Mouse (Mus musculus): Measurements from ENCODE around the gene Large2. TPM values are rescaled to one million over a fixed set of nuclear protein-coding genes. Genes with fewer than 3 reads are reported as not detected.

Large2 gene
- polyA plus RNA-seq, 1 experiment from 2014 or later, result 6.6 TPM

GRCm38 (mm10) chr2:92381161-92381560, 6.5 kb upstream of the Large2 start:
- H3K36me3 ChIP-seq (replicated peaks; ENCODE audit: control insufficient read depth, insufficient read depth, low read depth, low read length), result peaks cover 4% of the 10 kb centered on the region; the same call in 1 of the 2 replicates
- no peak for ATAC-seq (replicated peaks; ENCODE audit: insufficient number of reproducible peaks, low FRiP score, low TSS enrichment, low read depth)
- WGBS, result 88% methylated on average over 5 of the region's 5 CpGs

GRCm38 (mm10) chr2:92380495-92381050, 5.9 kb upstream of the Large2 start:
- Histone ChIP-seq H3K27me3 (ENCODE audit: control insufficient read depth, insufficient read depth, low read length) (no peaks in the 10 kb centered on the region), H3K36me3 (replicated peaks; ENCODE audit: control insufficient read depth, insufficient read depth, low read depth, low read length) (peaks cover 4% of the 10 kb centered on the region; the same call in 1 of the 2 replicates), H3K27ac (replicated peaks; ENCODE audit: low read depth, low read length) (no peak overlapping the region), H3K9ac (replicated peaks; ENCODE audit: low read length) (no peak overlapping the region), H3K4me2 (ENCODE audit: low read depth, low read length) (no peak overlapping the region), H3K4me1 (ENCODE audit: control insufficient read depth, insufficient read depth, low read length) (peaks cover 3% of the 10 kb centered on the region; the same call in 1 of the 2 replicates), H3K4me3 (ENCODE audit: low read depth, low read length) (no peak overlapping the region), H3K9me3 (replicated peaks; ENCODE audit: control insufficient read depth, low read length) (no peaks in the 10 kb centered on the region)
- ATAC-seq (replicated peaks; ENCODE audit: insufficient number of reproducible peaks, low FRiP score, low TSS enrichment, low read depth) (no peak), DNase-seq (ENCODE audit: low spot score) (no peak)
- WGBS, result 75% methylated on average over 6 of the region's 6 CpGs

More at GRCm38 (mm10) chr2:92381161-92381560, 6.5 kb upstream of the Large2 start:
- Histone ChIP-seq H3K4me1 (ENCODE audit: control insufficient read depth, insufficient read depth, low read length) (peaks cover 2% of the 10 kb centered on the region; the same call in 1 of the 2 replicates), H3K4me3 (ENCODE audit: low read depth, low read length) (no peak overlapping the region), H3K27me3 (ENCODE audit: control insufficient read depth, insufficient read depth, low read length) (no peaks in the 10 kb centered on the region), H3K9me3 (replicated peaks; ENCODE audit: control insufficient read depth, low read length) (no peaks in the 10 kb centered on the region), H3K9ac (replicated peaks; ENCODE audit: low read length) (no peak overlapping the region), H3K27ac (replicated peaks; ENCODE audit: low read depth, low read length) (no peak overlapping the region), H3K4me2 (ENCODE audit: low read depth, low read length) (no peak overlapping the region)
- no peak for DNase-seq (ENCODE audit: low spot score)

- WGBS, result 76% methylated on average over 17 of the region's 17 CpGs
- Histone ChIP-seq H3K9me3 (replicated peaks; ENCODE audit: control insufficient read depth, low read length) (no peaks in the 10 kb centered on the region), H3K36me3 (replicated peaks; ENCODE audit: control insufficient read depth, insufficient read depth, low read depth, low read length) (peaks cover 2% of the 10 kb centered on the region; the same call in 1 of the 2 replicates), H3K4me2 (ENCODE audit: low read depth, low read length) (no peak overlapping the region), H3K4me3 (ENCODE audit: low read depth, low read length) (no peak overlapping the region), H3K9ac (replicated peaks; ENCODE audit: low read length) (no peak overlapping the region), H3K4me1 (ENCODE audit: control insufficient read depth, insufficient read depth, low read length) (peaks cover 3% of the 10 kb centered on the region; the same call in 1 of the 2 replicates), H3K27ac (replicated peaks; ENCODE audit: low read depth, low read length) (no peak overlapping the region), H3K27me3 (ENCODE audit: control insufficient read depth, insufficient read depth, low read length) (no peaks in the 10 kb centered on the region)
- ATAC-seq (replicated peaks; ENCODE audit: insufficient number of reproducible peaks, low FRiP score, low TSS enrichment, low read depth) (no peak), DNase-seq (ENCODE audit: low spot score) (no peak)
These were observed 5.3 kb upstream of the Large2 start for GRCm38 (mm10) chr2:92379783-92380494.

GRCm38 (mm10) chr2:92377320-92377719, 2.7 kb upstream of the Large2 start:
- H3K27ac ChIP-seq (replicated peaks; ENCODE audit: low read depth, low read length), result no peak overlapping the region
- H3K9me3 ChIP-seq (replicated peaks; ENCODE audit: control insufficient read depth, low read length), result no peaks in the 10 kb centered on the region
- no peak overlapping the region for H3K4me3 ChIP-seq (ENCODE audit: low read depth, low read length)
- ATAC-seq (replicated peaks; ENCODE audit: insufficient number of reproducible peaks, low FRiP score, low TSS enrichment, low read depth) (no peak), DNase-seq (ENCODE audit: low spot score) (no peak)
- H3K9ac ChIP-seq (replicated peaks; ENCODE audit: low read length), result no peak overlapping the region
- H3K4me1 ChIP-seq (ENCODE audit: control insufficient read depth, insufficient read depth, low read length), result peaks cover 3% of the 10 kb centered on the region; the same call in 1 of the 2 replicates
- no peaks in the 10 kb centered on the region; the same call in 1 of the 2 replicates for H3K36me3 ChIP-seq (replicated peaks; ENCODE audit: control insufficient read depth, insufficient read depth, low read depth, low read length)
- WGBS, result 96% methylated on average over 7 of the region's 7 CpGs
- no peak overlapping the region for H3K4me2 ChIP-seq (ENCODE audit: low read depth, low read length)
- H3K27me3 ChIP-seq (ENCODE audit: control insufficient read depth, insufficient read depth, low read length), result no peaks in the 10 kb centered on the region

- 81% methylated on average over 6 of the region's 6 CpGs for whole genome bisulfite sequencing
- ATAC-seq (replicated peaks; ENCODE audit: insufficient number of reproducible peaks, low FRiP score, low TSS enrichment, low read depth), result no peak
- H3K4me3 ChIP-seq (ENCODE audit: low read depth, low read length), result no peak overlapping the region; the same call in 1 of the 2 replicates
- H3K9me3 ChIP-seq (replicated peaks; ENCODE audit: control insufficient read depth, low read length), result no peaks in the 10 kb centered on the region
- peaks cover 3% of the 10 kb centered on the region; the same call in 1 of the 2 replicates for H3K4me1 ChIP-seq (ENCODE audit: control insufficient read depth, insufficient read depth, low read length)
- H3K36me3 ChIP-seq (replicated peaks; ENCODE audit: control insufficient read depth, insufficient read depth, low read depth, low read length), result no peaks in the 10 kb centered on the region; the same call in 1 of the 2 replicates
- H3K9ac ChIP-seq (replicated peaks; ENCODE audit: low read length), result no peak overlapping the region
- peaks cover 2% of the 10 kb centered on the region; the same call in 1 of the 2 replicates for H3K27me3 ChIP-seq (ENCODE audit: control insufficient read depth, insufficient read depth, low read length)
- H3K4me2 ChIP-seq (ENCODE audit: low read depth, low read length), result peak overlapping the region; percentile 84; the same call in 1 of the 2 replicates
- no peak for DNase-seq (ENCODE audit: low spot score)
- H3K27ac ChIP-seq (replicated peaks; ENCODE audit: low read depth, low read length), result no peak overlapping the region
These were observed 1.6 kb upstream of the Large2 start for GRCm38 (mm10) chr2:92376300-92376699.

- WGBS, result 10% methylated on average over 10 of the region's 10 CpGs
- Histone ChIP-seq H3K27me3 (ENCODE audit: control insufficient read depth, insufficient read depth, low read length) (peaks cover 7% of the 10 kb centered on the region; the same call in 1 of the 2 replicates), H3K36me3 (replicated peaks; ENCODE audit: control insufficient read depth, insufficient read depth, low read depth, low read length) (no peaks in the 10 kb centered on the region; the same call in 1 of the 2 replicates), H3K4me1 (ENCODE audit: control insufficient read depth, insufficient read depth, low read length) (peaks cover 5% of the 10 kb centered on the region; the same call in 1 of the 2 replicates), H3K4me2 (ENCODE audit: low read depth, low read length) (peak overlapping the region; percentile 84), H3K4me3 (ENCODE audit: low read depth, low read length) (peak overlapping the region; percentile 67), H3K9ac (replicated peaks; ENCODE audit: low read length) (peak overlapping the region; percentile 25), H3K9me3 (replicated peaks; ENCODE audit: control insufficient read depth, low read length) (no peaks in the 10 kb centered on the region), H3K27ac (replicated peaks; ENCODE audit: low read depth, low read length) (0 out of 2 replicates have a peak overlapping the region, but pooled peaks have one; percentile 65)
- no peak for DNase-seq (ENCODE audit: low spot score)
- no peak for ATAC-seq (replicated peaks; ENCODE audit: insufficient number of reproducible peaks, low FRiP score, low TSS enrichment, low read depth)
These were observed 1.1 kb upstream of the Large2 start for GRCm38 (mm10) chr2:92375788-92376187.

GRCm38 (mm10) chr2:92375099-92375623, 492 bp upstream of the Large2 start:
- peak overlapping the region; percentile 25 for H3K9ac ChIP-seq (replicated peaks; ENCODE audit: low read length)
- peak overlapping the region; percentile 65 for H3K27ac ChIP-seq (replicated peaks; ENCODE audit: low read depth, low read length)
- H3K27me3 ChIP-seq (ENCODE audit: control insufficient read depth, insufficient read depth, low read length), result peaks cover 10% of the 10 kb centered on the region; the same call in 1 of the 2 replicates
- WGBS, result 1% methylated on average over 28 of the region's 29 CpGs
- no peaks in the 10 kb centered on the region for H3K9me3 ChIP-seq (replicated peaks; ENCODE audit: control insufficient read depth, low read length)
- DNase-seq (ENCODE audit: low spot score) (peak; percentile 96), ATAC-seq (replicated peaks; ENCODE audit: insufficient number of reproducible peaks, low FRiP score, low TSS enrichment, low read depth) (peak; percentile 90)
- H3K36me3 ChIP-seq (replicated peaks; ENCODE audit: control insufficient read depth, insufficient read depth, low read depth, low read length), result no peaks in the 10 kb centered on the region; the same call in 1 of the 2 replicates
- peaks cover 8% of the 10 kb centered on the region for H3K4me1 ChIP-seq (ENCODE audit: control insufficient read depth, insufficient read depth, low read length)
- H3K4me2 ChIP-seq (ENCODE audit: low read depth, low read length), result peak overlapping the region; percentile 84
- H3K4me3 ChIP-seq (ENCODE audit: low read depth, low read length), result peak overlapping the region; percentile 67
